Mouse (Mus musculus): ENCODE data around the gene Gm9958. TPM values are rescaled to one million over a fixed set of nuclear protein-coding genes. Genes with fewer than 3 reads are reported as not detected.

Gm9958 gene
- polyA plus RNA-seq (2012; rRNA removed) = 2.5 and 3.5 TPM in 2 replicates

DNA sequence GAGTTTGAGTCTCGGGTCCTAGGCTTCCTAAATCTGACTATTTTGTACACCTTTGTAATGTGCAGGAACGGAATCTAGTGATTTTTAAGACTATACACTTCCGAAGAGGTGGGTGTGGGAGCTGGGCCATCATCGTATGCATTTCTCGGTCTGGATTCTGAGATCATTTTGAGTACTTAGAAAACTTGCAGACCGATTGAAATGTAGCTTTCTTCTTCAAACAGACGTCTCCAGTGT is at the start of gene Gm9958:
Gene Gm9958 (plus strand): TSS at position 138 of the 237 bp plus-strand sequence.
- no peak for TF ChIP-seq POLR2A (IDR thresholded peaks at IDR 0.05; ENCODE audit: borderline replicate concordance, extremely low read depth, insufficient read depth, insufficient read length, poor library complexity, severe bottlenecking)
- TF ChIP-seq CTCF (IDR thresholded peaks at IDR 0.05; ENCODE audit: borderline replicate concordance, extremely low read depth, insufficient read depth, insufficient read length) = no peak
- no peak for DNase-seq (ENCODE audit: low read depth)

DNA sequence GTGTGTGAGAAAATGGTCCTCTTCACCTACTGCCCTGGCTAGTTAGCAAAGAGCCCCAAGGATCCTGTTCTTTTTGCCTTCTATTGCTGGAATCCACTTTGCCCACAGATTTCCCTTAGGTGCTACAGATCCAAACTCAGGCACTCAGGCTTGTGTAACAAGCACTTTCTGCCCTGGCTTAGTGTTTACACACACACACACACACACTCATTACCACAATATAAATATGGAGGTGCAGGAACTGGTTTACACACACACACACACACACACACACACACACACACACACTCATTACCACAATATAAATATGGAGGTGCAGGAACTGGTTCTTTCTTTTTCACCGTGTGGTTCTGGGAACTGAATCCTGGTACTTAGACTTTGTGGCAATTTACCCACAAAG is 35.9 kb upstream of the Gm9958 start:
- no peak for DNase-seq (ENCODE audit: low read depth)
- no peak for TF ChIP-seq POLR2A (IDR thresholded peaks at IDR 0.05; ENCODE audit: borderline replicate concordance, extremely low read depth, insufficient read depth, insufficient read length, poor library complexity, severe bottlenecking)
- no peak for TF ChIP-seq CTCF (IDR thresholded peaks at IDR 0.05; ENCODE audit: borderline replicate concordance, extremely low read depth, insufficient read depth, insufficient read length)

GRCm38 (mm10) chr5:90332478-90332877 is 34.5 kb upstream of the Gm9958 start:
- no peak for TF ChIP-seq POLR2A (IDR thresholded peaks at IDR 0.05; ENCODE audit: borderline replicate concordance, extremely low read depth, insufficient read depth, insufficient read length, poor library complexity, severe bottlenecking)
- TF ChIP-seq CTCF (IDR thresholded peaks at IDR 0.05; ENCODE audit: borderline replicate concordance, extremely low read depth, insufficient read depth, insufficient read length) = no peak

GRCm38 (mm10) chr5:90338177-90339091 is 28.6 kb upstream of the Gm9958 start:
- DNase-seq (ENCODE audit: low read depth) = peak; percentile 71
- TF ChIP-seq POLR2A (IDR thresholded peaks at IDR 0.05; ENCODE audit: borderline replicate concordance, extremely low read depth, insufficient read depth, insufficient read length, poor library complexity, severe bottlenecking) (no peak), CTCF (IDR thresholded peaks at IDR 0.05; ENCODE audit: borderline replicate concordance, extremely low read depth, insufficient read depth, insufficient read length) (no peak)

More at GRCm38 (mm10) chr5:90332478-90332877, 34.5 kb upstream of the Gm9958 start:
- DNase-seq (ENCODE audit: low read depth) = no peak

GRCm38 (mm10) chr5:90339129-90339952 is 27.7 kb upstream of the Gm9958 start:
- no peak for TF ChIP-seq CTCF (IDR thresholded peaks at IDR 0.05; ENCODE audit: borderline replicate concordance, extremely low read depth, insufficient read depth, insufficient read length)
- no peak for TF ChIP-seq POLR2A (IDR thresholded peaks at IDR 0.05; ENCODE audit: borderline replicate concordance, extremely low read depth, insufficient read depth, insufficient read length, poor library complexity, severe bottlenecking)
- peak; percentile 95 for DNase-seq (ENCODE audit: low read depth)

DNA sequence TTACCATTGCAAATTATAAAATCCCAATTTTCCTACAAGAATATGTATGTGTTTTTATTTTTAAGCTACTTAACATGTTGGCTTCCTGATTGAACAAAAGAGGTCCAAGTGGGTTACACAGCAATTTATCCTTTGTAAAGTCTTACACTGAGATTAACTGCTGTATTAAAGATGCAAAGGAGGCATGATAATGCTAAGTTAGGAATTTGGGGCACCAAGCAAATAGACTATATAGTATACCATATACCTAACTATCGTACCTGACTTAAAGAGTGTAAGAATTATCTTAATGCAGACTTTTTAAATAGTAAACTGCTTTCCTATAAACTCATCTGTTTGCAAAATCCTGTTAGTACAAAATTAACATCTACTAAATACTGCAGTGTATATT is 27.1 kb upstream of the Gm9958 start:
- no peak for TF ChIP-seq POLR2A (IDR thresholded peaks at IDR 0.05; ENCODE audit: borderline replicate concordance, extremely low read depth, insufficient read depth, insufficient read length, poor library complexity, severe bottlenecking)
- TF ChIP-seq CTCF (IDR thresholded peaks at IDR 0.05; ENCODE audit: borderline replicate concordance, extremely low read depth, insufficient read depth, insufficient read length) = no peak

DNA sequence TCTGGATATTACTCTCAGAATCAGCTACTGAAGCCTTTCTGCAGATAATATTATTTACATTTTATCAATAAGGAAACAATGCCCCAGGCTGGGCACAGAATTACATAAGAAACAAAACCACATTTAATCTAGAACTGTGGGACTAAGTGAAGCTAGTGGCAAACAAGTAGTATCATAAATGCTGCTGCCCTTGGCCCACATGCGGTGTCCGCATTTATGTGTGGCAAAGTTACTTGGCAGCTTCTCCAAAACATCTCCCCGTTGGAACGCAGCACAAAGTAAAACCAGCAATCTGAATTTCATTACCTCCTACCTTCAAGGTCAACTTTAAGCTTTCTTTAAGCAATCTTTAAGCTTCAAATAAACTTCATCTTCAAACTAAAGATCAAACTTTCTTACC is 26.2 kb upstream of the Gm9958 start:
- TF ChIP-seq CTCF (IDR thresholded peaks at IDR 0.05; ENCODE audit: borderline replicate concordance, extremely low read depth, insufficient read depth, insufficient read length) = no peak
- TF ChIP-seq POLR2A (IDR thresholded peaks at IDR 0.05; ENCODE audit: borderline replicate concordance, extremely low read depth, insufficient read depth, insufficient read length, poor library complexity, severe bottlenecking) = no peak

More for the DNA sequence above, 27.1 kb upstream of the Gm9958 start:
- DNase-seq (ENCODE audit: low read depth) = no peak

DNA sequence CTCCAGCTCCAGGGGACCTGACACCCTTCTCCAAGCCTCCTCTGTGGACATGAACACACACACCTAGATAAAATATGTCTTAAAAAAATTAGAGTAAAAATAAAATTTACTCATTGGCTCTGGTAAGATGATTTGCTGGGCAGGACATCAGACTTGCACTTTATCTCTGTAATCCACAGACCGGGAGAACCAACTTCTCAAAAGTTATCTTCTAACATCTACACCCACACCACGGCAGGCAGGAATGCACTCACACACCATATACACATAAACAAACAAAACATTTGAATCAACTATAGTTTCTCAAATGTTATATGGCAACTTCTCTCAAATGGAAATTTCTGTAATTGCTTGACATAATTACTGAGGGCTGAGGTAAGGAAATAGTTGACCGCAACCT is 20.1 kb upstream of the Gm9958 start:
- TF ChIP-seq CTCF (IDR thresholded peaks at IDR 0.05; ENCODE audit: borderline replicate concordance, extremely low read depth, insufficient read depth, insufficient read length) = no peak
- no peak for DNase-seq (ENCODE audit: low read depth)

More for the DNA sequence above, 26.2 kb upstream of the Gm9958 start:
- DNase-seq (ENCODE audit: low read depth) = no peak

DNA sequence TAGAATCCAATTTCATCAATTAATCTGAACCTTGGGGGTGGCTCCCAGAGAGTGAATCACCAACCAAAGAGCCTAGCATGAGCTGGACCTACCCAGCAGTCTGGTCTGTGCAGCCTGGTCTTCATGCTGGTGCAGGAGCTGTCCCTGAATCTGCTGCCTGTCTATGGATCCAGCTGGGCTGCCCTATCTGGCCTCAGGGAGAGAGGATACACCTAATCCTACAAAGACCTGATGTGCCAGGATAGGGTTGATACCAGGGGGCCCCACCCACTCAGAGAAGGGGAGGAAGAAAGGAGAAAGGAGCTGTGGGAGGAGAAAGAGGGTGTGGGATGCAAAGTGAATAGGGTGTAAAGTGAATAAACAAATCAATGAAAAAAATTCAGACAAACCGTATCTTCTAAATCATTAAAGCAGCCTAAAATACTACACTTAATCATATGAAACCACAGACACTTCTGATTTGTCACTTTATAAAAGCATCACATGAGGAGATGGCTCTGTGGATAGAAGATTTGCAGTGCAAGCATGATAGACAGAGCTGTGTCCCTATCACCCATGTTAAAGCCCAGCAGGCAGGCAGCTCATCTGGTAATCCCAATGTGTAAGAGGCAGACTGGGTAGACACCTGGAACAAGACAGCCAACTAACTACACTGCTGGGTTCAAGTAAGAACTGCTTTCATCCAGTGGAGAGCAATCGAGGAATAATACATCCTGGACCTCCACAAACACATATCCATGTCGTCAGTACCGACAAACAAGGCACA is 13.3 kb upstream of the Gm9958 start:
- TF ChIP-seq POLR2A (IDR thresholded peaks at IDR 0.05; ENCODE audit: borderline replicate concordance, extremely low read depth, insufficient read depth, insufficient read length, poor library complexity, severe bottlenecking) (no peak), CTCF (IDR thresholded peaks at IDR 0.05; ENCODE audit: borderline replicate concordance, extremely low read depth, insufficient read depth, insufficient read length) (no peak)
- no peak for DNase-seq (ENCODE audit: low read depth)

DNA sequence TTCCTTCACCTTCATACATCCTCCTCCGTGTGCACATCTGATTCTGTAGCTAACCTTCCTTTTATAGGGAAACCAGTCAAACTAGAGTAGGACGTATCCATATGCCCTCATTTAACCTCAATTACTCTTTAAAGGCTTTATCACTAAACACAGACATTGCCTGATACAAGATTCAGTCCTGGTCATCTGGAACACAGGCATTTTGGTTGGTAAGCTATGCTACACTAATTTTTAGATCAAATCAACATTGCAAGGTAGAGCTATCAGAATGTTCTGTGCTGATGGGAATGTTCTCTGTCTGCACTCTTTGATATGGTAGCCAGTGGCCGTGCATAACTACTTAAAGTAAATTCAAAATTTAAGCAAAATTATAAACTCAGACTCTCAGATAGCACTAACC is 11.2 kb upstream of the Gm9958 start:
- DNase-seq (ENCODE audit: low read depth) = no peak
- TF ChIP-seq CTCF (IDR thresholded peaks at IDR 0.05; ENCODE audit: borderline replicate concordance, extremely low read depth, insufficient read depth, insufficient read length) (no peak), POLR2A (IDR thresholded peaks at IDR 0.05; ENCODE audit: borderline replicate concordance, extremely low read depth, insufficient read depth, insufficient read length, poor library complexity, severe bottlenecking) (no peak)

DNA sequence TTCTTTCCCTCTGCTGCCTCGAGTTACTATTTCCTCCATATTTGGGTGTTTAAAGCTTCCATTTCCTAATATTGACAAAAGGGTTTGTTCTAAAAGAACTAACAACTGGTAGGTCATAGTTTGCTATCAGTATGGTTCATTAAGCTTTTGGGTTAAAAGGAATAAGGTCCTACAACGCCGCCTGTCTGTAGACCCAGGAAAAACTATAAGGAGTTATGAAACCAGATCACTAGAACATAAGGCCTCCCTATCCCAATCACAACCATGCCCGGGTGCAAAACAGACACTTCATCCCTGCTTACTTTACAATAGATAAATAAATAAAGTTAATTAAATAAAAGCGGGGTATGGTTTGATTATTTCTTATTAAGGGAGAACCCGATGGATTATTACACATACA is 2.5 kb upstream of the Gm9958 start:
- TF ChIP-seq CTCF (IDR thresholded peaks at IDR 0.05; ENCODE audit: borderline replicate concordance, extremely low read depth, insufficient read depth, insufficient read length) (peak; percentile 33; the same call in 1 of the 2 replicates), POLR2A (IDR thresholded peaks at IDR 0.05; ENCODE audit: borderline replicate concordance, extremely low read depth, insufficient read depth, insufficient read length, poor library complexity, severe bottlenecking) (no peak)
- DNase-seq (ENCODE audit: low read depth) = peak; percentile 80

All from brain, embryonic 14.5 days (tissue).